Mouse (Mus musculus): ENCODE measurements around the gene Gm26741. TPM values are rescaled to one million over a fixed set of nuclear protein-coding genes. Genes with fewer than 3 reads are reported as not detected.

The Gm26741 gene
- polyA plus RNA-seq (2015; fragmentation: Nextera tagmentation; extraction: Ambion mirVana), result not detected in 2 replicates

GRCm38 (mm10) chr10:52358467-52358866 is at the start of gene Gm26741:
Gene Gm26741 (plus strand): TSS chr10:52358767.

GRCm38 (mm10) chr10:52381845-52382591 is 23.5 kb downstream of the Gm26741 start, which contains the start of gene Gopc:
Gene Gopc (minus strand): TSS chr10:52382124.

GRCm38 (mm10) chr10:52388922-52389430 is 30.4 kb downstream of the Gm26741 start, which contains the start of gene Nepn:
Gene Nepn (plus strand): TSS chr10:52388972.

Other genes starting within 250 kb of the Gm26741 start
- 0.04 and 0.08 TPM in 2 replicates for gene Ros1, start 163.5 kb upstream of the Gm26741 start, polyA plus RNA-seq (2015; fragmentation: Nextera tagmentation; extraction: Ambion mirVana)
- 3.1 and 4.6 TPM in 2 replicates for gene Dcbld1, start 125.1 kb upstream of the Gm26741 start, polyA plus RNA-seq (2015; fragmentation: Nextera tagmentation; extraction: Ambion mirVana)
- gene Gopc, start 23.4 kb downstream of the Gm26741 start, polyA plus RNA-seq (2015; fragmentation: Nextera tagmentation; extraction: Ambion mirVana), result 9.5 and 9.6 TPM in 2 replicates
- 0.07 and 0.18 TPM in 2 replicates for gene Nepn, start 30.2 kb downstream of the Gm26741 start, polyA plus RNA-seq (2015; fragmentation: Nextera tagmentation; extraction: Ambion mirVana)
- gene Nus1, start 58.8 kb downstream of the Gm26741 start, polyA plus RNA-seq (2015; fragmentation: Nextera tagmentation; extraction: Ambion mirVana), result 8.1 and 10.7 TPM in 2 replicates

Data from skeletal muscle tissue, postnatal 0 days (tissue).